Mouse (Mus musculus) retina, adult 2 months (tissue): ENCODE measurements around the gene Mtrex.

ENCODE experiments used
- DNase-seq: peaks from one replicate; pipeline ENCODE4 v3.0.0-alpha.2; 2012; ENCODE audit warnings: low read depth, low spot score

Gene Mtrex

GRCm38 (mm10) chr13:112870039-112870690, 57.0 kb downstream of the Mtrex start:
- no peak for DNase-seq

GRCm38 (mm10) chr13:112867381-112867780, 59.8 kb downstream of the Mtrex start:
- DNase-seq = no peak

DNA sequence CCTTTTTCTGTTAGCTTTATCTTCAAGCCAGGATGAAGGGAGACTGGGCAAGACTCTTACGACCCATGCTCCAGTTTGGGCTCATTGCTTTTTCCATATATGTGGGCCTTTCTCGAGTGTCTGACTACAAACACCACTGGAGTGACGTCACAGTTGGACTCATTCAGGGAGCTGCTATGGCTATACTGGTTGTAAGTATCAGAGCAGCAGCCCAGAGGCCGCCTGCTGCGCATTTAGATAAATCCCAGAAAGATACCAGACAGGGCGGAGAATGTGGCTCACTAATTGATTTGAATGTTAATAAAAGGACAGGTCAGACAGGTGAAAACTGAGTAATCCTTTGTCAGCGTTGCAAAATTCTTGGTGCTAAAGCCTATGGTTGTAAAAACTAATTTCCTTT, 60.4 kb downstream of the Mtrex start:
- no peak for DNase-seq

DNA sequence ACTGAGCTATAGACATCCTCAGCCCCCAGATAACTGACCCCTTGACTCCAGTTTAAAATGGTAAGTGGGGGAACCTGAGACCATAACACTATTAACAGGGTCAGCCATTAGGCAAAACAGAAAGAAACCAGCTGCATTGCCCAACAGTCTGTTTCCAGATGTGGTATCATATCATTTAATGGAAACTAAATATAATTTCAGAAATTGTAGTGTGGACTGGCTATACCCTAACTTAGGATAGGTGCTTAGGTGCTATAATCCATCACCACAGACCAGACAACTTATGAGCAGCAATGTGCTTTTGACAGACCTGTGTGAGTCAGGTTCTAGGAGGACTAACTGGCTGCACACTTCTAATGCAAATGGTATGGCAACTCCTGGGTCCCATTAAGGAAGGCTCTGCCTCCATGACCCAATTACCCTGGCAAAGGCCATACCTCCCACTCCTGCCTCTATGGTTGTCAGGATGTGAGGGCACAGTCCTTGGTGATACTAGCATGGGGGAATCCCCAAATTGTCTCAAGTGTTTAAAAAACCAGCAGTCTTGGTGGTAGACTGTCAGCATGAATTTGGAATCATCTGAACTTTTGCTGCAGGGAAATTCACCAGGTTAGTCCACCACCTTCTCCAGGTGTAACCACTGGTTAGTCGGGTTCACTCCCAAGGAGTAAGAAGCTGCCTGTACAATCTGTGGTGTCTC, 64.1 kb downstream of the Mtrex start:
- no peak for DNase-seq

- no peak for DNase-seq
Measured at GRCm38 (mm10) chr13:112862342-112862741, 64.9 kb downstream of the Mtrex start.

- no peak for DNase-seq
Measured at GRCm38 (mm10) chr13:112861825-112862306, 65.3 kb downstream of the Mtrex start.

GRCm38 (mm10) chr13:112860911-112861310, 66.3 kb downstream of the Mtrex start:
- DNase-seq = no peak

GRCm38 (mm10) chr13:112860370-112860769, 66.8 kb downstream of the Mtrex start:
- no peak for DNase-seq

DNA sequence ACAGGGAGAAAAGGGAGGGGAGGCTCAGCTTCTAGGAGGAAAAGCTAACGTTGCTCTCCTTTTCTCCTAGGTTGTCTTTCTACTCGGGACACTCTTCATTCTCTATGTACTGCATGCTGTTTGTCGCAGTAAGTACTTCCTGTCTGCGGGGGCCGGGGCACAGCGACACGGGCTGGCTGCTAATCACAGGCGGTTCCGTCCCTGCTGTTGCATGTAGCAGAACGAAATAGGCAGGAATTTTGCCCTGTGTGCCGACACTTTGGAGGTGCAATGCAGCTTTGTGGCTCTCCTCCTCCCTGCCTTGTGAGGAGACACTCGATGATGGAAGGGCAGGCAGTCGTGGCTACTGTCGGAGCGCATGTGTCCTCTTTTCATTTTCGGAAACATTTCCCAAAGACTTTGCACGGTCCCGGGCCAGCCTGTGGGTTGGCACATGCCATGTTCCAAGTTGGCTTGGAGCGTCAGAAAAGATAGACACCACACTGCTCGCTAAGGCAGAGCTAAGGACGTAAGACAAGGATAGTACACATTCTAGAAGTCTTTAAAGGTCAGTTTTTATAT, 67.5 kb downstream of the Mtrex start:
- DNase-seq = no peak

- DNase-seq = no peak
Measured at GRCm38 (mm10) chr13:112857921-112858320, 69.3 kb downstream of the Mtrex start.

DNA sequence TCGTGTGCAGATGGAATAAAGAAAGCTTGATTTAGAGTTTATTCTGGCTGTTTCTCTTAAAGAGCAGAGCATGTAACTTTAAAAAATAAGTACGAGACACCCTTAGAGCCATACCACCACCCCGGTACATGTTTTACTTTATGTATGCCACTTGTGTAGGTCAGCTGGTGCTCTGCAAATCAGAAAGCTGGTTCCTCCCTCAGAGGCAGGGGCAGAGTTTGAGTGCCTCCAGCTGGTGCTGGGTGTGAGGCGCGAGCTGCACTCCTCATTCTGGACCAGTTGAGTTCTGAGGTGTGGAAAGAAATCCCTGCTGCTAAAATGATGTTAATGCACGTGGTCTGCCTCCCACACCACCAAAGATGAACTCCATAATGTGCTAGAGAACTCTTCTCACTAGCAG, 72.8 kb downstream of the Mtrex start:
- DNase-seq = no peak

DNA sequence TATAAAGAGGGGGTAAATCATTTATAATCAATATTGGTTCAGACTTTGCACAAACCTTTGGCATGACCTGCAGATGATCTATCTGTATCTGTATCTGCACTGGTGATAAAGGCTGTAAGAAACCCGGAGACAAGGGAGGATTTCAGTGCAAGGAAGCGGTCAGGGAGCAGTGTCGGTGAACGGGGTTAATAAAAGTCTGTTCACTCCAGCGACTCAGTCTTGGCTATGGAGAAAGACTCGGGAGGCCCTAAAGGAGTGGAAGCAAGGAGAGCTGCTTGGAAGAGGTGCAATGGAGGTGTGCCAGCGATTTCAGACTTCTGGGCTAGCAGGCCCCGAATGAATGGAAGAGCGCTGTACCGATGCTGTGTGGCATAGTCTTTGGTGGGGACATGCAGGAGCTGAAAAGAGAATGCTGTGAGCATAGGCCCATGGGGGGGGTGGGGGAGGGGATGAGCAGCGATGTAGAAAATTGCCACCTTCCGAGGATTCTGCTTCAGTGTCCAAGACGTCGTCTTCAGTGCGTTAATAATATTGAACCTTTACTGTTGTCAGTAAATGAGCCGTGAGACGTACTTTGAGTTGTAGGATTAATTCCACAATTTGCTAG, 73.4 kb downstream of the Mtrex start:
- no peak for DNase-seq

DNA sequence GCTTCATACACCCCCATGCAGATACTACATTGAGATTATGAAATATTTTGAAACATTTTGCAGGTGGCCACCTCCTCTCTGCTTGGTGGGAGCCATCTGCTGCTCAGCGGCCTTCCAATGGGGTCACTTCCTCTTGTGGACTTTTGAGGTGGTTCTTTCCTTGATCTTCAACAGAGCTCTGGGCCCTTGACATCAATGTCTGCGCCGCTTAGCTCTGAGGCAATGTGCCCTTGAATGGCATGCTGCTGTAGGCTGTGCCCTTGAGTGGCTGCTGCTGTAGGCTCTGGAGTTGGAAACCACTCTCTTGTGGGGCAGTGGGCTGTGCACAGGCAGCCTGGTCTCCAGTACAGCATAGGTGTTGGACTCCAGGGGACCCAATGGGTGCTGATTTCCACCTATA, 81.3 kb downstream of the Mtrex start:
- no peak for DNase-seq

GRCm38 (mm10) chr13:112840241-112841087, 86.7 kb downstream of the Mtrex start:
- no peak for DNase-seq

- DNase-seq = no peak
Measured at GRCm38 (mm10) chr13:112838562-112839232, 88.5 kb downstream of the Mtrex start.

DNA sequence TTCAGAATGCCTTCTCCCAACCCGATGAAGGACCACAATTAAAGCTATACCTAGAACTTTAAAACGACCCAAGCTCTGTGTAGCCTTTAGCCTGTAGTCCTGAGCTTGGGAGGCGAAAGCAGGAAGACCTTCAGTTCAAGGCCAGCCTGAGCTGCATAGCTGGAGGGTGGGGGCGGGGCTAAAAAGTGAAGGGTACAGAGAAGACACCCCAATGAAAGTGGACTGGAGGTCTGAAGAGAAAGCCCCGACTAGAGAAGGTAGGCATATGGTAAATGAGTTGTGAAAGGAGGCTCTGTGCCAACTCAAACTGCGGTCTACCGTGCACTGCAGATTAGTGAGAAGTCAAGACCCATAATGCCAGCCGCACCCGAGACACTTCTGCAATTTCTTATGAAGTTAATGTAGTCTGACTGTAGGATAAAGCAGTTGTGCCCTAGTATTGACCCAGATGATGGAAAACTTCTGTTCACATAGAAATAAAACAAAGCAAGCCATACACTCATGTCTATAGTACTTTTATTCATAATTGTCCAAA, 89.5 kb downstream of the Mtrex start:
- no peak for DNase-seq

DNA sequence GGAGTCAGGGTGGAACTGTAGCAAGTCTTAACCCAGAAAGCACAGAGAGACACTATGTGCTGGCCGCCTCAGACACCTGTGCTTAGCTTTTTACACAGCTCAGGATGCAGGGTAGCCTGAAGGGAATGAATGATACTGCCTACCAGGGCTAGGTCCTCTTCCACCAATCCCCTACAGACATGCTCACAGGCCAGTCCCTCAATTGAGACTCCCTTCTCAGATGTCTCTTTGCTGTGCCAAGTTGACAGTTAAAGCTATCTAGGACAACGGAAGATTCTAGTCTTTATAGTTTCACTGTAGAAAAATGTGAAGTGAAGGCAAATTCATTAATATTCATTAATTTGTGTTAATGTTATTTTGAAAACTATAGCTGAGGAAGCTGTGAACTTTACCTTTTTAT, 90.2 kb downstream of the Mtrex start:
- DNase-seq = no peak

GRCm38 (mm10) chr13:112835113-112835512, 92.1 kb downstream of the Mtrex start:
- DNase-seq = no peak

DNA sequence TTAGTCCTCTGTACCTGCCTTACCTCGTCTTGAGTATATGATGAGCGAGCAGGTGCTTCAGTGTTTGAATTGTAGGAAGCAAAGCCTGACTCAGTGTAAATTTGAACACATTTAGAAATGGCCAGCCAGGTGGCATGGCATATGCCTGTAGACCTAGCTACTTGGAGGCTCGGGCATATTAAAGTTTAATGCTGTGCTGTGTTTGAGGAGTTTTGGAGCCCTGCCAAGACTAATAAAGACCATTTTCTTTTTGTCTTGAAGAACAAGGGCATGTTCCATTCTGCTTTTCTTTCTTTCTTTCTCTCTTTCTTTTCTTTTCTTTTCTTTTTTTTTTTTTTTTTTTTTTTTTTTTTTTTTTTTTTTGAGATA, 93.3 kb downstream of the Mtrex start:
- DNase-seq = no peak

DNA sequence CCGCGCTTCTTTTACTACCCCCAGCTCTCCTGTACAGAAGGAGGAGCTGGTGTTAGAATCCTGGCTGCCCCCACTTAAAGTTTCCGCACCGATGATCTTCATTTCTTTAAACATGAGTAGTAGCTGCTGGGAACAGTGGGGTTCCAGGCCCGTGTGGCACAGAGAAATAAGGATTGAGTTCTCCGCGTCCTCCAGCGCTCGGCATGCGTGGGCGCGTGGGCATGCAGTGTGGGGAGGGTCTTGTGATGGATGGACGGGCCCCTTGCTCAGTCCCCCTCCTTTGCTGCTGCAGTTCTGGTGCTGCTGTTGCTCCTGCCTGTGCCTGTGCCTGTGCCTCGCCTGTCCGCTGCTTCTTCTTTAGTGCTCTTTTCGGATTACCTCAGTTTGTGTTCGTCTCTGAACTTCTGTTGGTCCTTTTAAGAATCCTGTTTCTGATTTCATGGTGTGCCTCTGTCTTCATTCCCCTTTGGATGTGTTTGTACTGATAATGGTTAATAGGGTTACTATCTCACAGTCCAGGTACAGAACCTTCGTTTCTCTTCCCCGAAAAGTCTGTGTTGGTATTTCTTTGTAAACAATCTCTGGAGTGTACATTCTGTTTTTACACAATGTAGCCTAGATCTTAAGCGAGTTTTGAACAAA, 93.8 kb downstream of the Mtrex start:
- DNase-seq = no peak
